Mouse (Mus musculus): ENCODE measurements around the gene Triobp. TPM values are rescaled to one million over a fixed set of nuclear protein-coding genes. Genes with fewer than 3 reads are reported as not detected.

Triobp gene
- polyA plus RNA-seq, 1 experiment from 2014 or later: 44.9 TPM

- Histone ChIP-seq H3K4me2 (peak overlapping the region; percentile 97), H3K4me3 (peak overlapping the region; percentile 65), H3K9ac (peak overlapping the region; percentile 64), H3K27me3 (no peaks in the 10 kb centered on the region), H3K4me1 (peaks cover 33% of the 10 kb centered on the region), H3K9me3 (no peaks in the 10 kb centered on the region), H3K36me3 (peaks cover 28% of the 10 kb centered on the region), H3K27ac (peak overlapping the region; percentile 87)
- ATAC-seq (ENCODE audit: borderline replicate concordance, extremely low read depth, low FRiP score, low TSS enrichment): peak; percentile 71
- WGBS: under 1% methylated on average over 86 of the region's 87 CpGs
Measured at GRCm38 (mm10) chr15:78914091-78914822, 33.3 kb upstream of the Triobp start.

DNA sequence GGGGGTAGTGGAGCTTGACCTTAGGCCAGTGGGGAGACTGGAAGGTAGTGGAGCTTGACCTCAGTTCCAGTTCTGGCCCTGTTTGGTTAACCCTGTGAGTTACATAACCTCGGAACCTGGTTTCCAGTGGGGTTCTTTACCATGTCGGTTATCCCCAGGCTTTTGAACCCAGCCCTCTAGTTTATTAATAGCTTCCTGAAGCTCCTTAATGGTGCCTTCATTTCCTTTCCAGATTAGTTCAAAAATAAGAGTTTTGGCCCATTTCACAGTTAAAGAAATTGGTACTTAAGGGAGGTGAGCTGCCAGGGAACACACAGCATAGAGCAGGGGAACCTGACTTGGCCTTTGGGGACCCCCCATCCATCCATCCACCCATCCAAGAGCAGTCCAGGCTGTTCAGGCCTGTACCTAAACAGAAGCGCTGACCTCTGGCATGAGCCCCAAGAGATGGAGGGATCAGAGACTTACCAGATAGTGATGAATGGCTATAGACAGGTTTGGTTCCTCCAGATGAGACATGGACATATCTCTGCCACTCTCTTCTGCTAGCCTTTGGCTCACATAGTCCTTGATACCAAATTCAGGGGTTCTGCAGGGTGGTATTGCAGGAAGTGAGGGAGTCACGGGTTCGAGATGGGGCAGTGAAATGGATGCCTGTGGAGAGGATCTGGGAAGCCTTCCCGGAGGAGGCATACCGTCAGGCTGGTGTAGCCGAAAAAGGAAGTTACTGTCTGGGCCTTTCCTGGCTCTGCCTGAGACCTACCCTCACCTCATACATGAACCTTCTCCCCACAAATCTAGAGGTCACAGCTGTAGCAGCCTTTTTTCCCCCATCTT lies 32.5 kb upstream of the Triobp start:
- Histone ChIP-seq H3K9ac (peak overlapping the region; percentile 64), H3K4me2 (peak overlapping the region; percentile 97), H3K27ac (no peak overlapping the region; the same call in 1 of the 2 replicates), H3K9me3 (no peaks in the 10 kb centered on the region), H3K36me3 (peaks cover 23% of the 10 kb centered on the region), H3K4me3 (peak overlapping the region; percentile 65), H3K4me1 (peaks cover 33% of the 10 kb centered on the region), H3K27me3 (no peaks in the 10 kb centered on the region)
- no peak for ATAC-seq (ENCODE audit: borderline replicate concordance, extremely low read depth, low FRiP score, low TSS enrichment)
- 41% methylated on average over 8 of the region's 8 CpGs for WGBS

- WGBS: 3% methylated on average over 8 of the region's 8 CpGs
- peaks cover 33% of the 10 kb centered on the region for H3K4me1 ChIP-seq
- no peak overlapping the region for H3K9ac ChIP-seq
- H3K36me3 ChIP-seq: peaks cover 18% of the 10 kb centered on the region; the same call in 1 of the 2 replicates
- H3K27me3 ChIP-seq: no peaks in the 10 kb centered on the region
- H3K27ac ChIP-seq: no peak overlapping the region
- H3K9me3 ChIP-seq: no peaks in the 10 kb centered on the region
- peak overlapping the region; percentile 97 for H3K4me2 ChIP-seq
- peak; percentile 7; the same call in 1 of the 2 replicates for ATAC-seq (ENCODE audit: borderline replicate concordance, extremely low read depth, low FRiP score, low TSS enrichment)
- H3K4me3 ChIP-seq: peak overlapping the region; percentile 21; the same call in 1 of the 2 replicates
Measured at GRCm38 (mm10) chr15:78915660-78916017, 31.9 kb upstream of the Triobp start.

DNA sequence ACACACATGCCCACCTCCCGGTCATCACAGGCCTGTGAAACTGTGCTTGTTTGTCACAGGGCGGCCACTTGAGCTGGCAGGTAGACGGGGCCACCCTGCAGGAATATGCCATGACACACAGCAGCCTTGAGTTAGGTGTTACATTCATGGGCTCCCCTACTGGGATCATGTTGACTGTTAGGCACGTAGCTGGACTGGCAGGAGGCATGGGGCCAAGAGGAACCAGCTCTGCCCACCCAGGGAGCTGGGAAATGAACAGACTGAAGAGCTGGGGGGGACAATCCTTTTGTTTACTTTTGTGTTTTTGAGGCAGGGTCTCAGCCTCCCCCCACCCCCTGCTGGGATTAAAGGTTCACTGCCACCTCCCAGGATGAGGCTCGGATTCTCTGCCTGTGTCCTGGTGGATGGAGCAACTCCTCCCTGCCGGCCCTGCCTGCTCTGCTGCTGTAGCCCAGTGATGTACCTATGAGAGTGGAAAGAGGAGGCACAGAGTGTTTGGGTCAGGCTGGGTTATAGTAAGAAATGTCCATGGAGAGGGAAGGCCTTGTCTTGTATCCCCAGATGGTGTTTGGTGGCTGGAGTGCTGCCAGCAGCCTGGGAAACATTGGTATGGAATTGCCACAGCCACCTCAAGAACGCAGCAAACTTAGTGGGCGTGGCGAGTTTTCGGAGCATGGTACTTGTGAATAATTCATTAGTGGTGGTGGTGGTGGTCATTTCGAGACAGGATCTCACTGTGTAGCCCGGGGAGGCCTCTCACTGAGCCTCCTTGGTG lies 31.3 kb upstream of the Triobp start:
- no peak overlapping the region for H3K27ac ChIP-seq
- WGBS: 57% methylated on average over 12 of the region's 12 CpGs
- H3K4me1 ChIP-seq: peaks cover 33% of the 10 kb centered on the region
- H3K9me3 ChIP-seq: no peaks in the 10 kb centered on the region
- peak overlapping the region; percentile 25 for H3K9ac ChIP-seq
- peak overlapping the region; percentile 97 for H3K4me2 ChIP-seq
- H3K27me3 ChIP-seq: no peaks in the 10 kb centered on the region
- ATAC-seq (ENCODE audit: borderline replicate concordance, extremely low read depth, low FRiP score, low TSS enrichment): no peak
- H3K36me3 ChIP-seq: peaks cover 17% of the 10 kb centered on the region; the same call in 1 of the 2 replicates
- H3K4me3 ChIP-seq: peak overlapping the region; percentile 21; the same call in 1 of the 2 replicates

DNA sequence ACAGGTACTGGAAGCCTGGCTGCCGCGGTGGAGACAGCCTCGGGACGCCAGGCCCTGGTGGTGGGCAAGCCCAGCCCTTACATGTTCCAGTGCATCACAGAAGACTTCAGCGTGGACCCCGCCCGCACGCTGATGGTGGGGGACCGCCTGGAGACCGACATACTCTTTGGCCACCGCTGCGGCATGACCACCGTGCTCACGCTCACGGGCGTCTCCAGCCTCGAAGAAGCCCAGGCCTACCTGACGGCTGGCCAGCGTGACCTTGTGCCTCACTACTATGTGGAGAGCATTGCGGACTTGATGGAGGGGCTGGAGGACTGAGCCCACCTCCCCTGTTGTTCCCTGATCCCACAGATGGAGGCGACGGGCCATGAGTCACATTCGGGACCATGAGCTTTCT lies 29.4 kb upstream of the Triobp start:
- ATAC-seq (ENCODE audit: borderline replicate concordance, extremely low read depth, low FRiP score, low TSS enrichment): no peak
- H3K27ac ChIP-seq: no peak overlapping the region
- H3K27me3 ChIP-seq: no peaks in the 10 kb centered on the region
- H3K9ac ChIP-seq: no peak overlapping the region
- no peak overlapping the region for H3K4me2 ChIP-seq
- peaks cover 12% of the 10 kb centered on the region; the same call in 1 of the 2 replicates for H3K36me3 ChIP-seq
- 89% methylated on average over 23 of the region's 23 CpGs for WGBS
- H3K9me3 ChIP-seq: no peaks in the 10 kb centered on the region
- no peak overlapping the region for H3K4me3 ChIP-seq
- H3K4me1 ChIP-seq: peaks cover 31% of the 10 kb centered on the region

GRCm38 (mm10) chr15:78919914-78920313 lies 27.6 kb upstream of the Triobp start:
- Histone ChIP-seq H3K27me3 (no peaks in the 10 kb centered on the region), H3K4me1 (peaks cover 21% of the 10 kb centered on the region), H3K4me2 (no peak overlapping the region), H3K9me3 (no peaks in the 10 kb centered on the region), H3K9ac (no peak overlapping the region), H3K36me3 (peaks cover 12% of the 10 kb centered on the region; the same call in 1 of the 2 replicates), H3K27ac (no peak overlapping the region), H3K4me3 (no peak overlapping the region)
- 57% methylated on average over 12 of the region's 12 CpGs for WGBS
- no peak for ATAC-seq (ENCODE audit: borderline replicate concordance, extremely low read depth, low FRiP score, low TSS enrichment)

DNA sequence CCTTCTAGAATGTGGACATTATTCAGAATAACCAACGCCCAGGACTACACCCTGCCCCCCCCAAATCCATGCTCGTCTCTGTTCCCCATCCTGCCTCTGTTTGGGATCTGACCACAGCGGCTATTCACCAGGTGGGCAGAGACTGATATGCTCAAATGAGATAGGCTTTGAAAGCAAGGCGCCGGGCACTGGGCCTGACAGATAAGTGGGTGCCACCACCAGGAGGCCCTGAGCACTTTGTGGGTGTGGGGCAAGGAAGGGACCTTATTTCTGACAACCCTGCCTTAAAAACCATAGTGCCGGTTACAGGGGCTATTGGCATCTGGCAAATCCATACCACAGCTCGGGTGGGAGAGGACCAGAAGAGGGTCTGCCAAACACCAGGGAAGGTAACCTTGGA lies 24.8 kb upstream of the Triobp start:
- H3K9ac ChIP-seq: no peak overlapping the region
- H3K4me3 ChIP-seq: no peak overlapping the region
- ATAC-seq (ENCODE audit: borderline replicate concordance, extremely low read depth, low FRiP score, low TSS enrichment): no peak
- H3K36me3 ChIP-seq: peaks cover 12% of the 10 kb centered on the region; the same call in 1 of the 2 replicates
- no peaks in the 10 kb centered on the region for H3K27me3 ChIP-seq
- H3K4me2 ChIP-seq: no peak overlapping the region
- no peak overlapping the region for H3K27ac ChIP-seq
- H3K9me3 ChIP-seq: no peaks in the 10 kb centered on the region
- peaks cover 29% of the 10 kb centered on the region for H3K4me1 ChIP-seq
- 81% methylated on average over 7 of the region's 7 CpGs for WGBS

DNA sequence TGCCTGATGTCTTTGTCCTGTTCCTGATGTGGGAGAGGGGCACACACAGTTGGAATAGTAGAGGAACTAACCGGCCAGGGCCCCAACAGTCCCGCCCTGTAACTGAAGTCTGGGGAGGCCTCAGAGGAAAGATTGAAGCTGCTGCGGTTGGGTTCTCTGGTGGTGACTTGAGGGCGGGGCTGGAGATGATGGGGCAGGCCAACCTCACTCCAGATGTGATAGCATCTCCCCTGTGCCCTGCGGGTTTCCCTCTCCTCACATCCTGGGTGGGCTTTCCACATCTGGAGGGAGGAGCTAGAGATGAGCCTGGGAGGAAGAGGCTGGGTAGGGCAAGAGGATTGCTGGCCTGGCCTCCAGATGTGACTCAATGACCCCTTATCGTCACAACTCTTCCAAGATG lies 23.9 kb upstream of the Triobp start:
- peaks cover 33% of the 10 kb centered on the region for H3K4me1 ChIP-seq
- H3K4me2 ChIP-seq: no peak overlapping the region
- WGBS: 69% methylated on average over 6 of the region's 6 CpGs
- peaks cover 8% of the 10 kb centered on the region; the same call in 1 of the 2 replicates for H3K36me3 ChIP-seq
- H3K27ac ChIP-seq: no peak overlapping the region
- H3K9ac ChIP-seq: no peak overlapping the region
- H3K9me3 ChIP-seq: no peaks in the 10 kb centered on the region
- ATAC-seq (ENCODE audit: borderline replicate concordance, extremely low read depth, low FRiP score, low TSS enrichment): no peak
- H3K4me3 ChIP-seq: no peak overlapping the region
- no peaks in the 10 kb centered on the region for H3K27me3 ChIP-seq

DNA sequence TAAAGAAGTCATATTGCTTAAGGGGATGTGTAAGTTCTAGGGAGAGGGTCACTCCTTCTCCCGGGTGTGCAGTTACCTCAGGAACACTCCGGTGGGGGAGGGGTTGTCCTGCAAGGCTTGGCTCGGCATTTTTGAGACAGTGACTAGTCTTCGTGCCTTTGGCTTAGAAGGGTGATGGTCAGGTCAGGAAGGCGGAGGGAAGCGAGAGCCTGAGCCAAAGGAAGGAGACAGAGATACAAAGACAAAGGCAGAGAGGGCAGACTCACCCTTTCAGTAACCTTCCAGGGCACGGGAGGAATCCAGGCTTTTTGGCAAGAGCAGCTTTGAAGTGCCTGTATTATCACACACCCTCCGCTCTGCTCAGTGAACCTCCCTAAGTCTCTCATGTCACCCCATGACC lies 22.4 kb upstream of the Triobp start:
- H3K9me3 ChIP-seq: no peaks in the 10 kb centered on the region
- H3K4me2 ChIP-seq: no peak overlapping the region
- H3K36me3 ChIP-seq: no peaks in the 10 kb centered on the region; the same call in 1 of the 2 replicates
- H3K27me3 ChIP-seq: no peaks in the 10 kb centered on the region
- H3K9ac ChIP-seq: no peak overlapping the region
- peak overlapping the region; percentile 95 for H3K27ac ChIP-seq
- peaks cover 34% of the 10 kb centered on the region for H3K4me1 ChIP-seq
- WGBS: 28% methylated on average over 8 of the region's 8 CpGs
- H3K4me3 ChIP-seq: no peak overlapping the region
- no peak for ATAC-seq (ENCODE audit: borderline replicate concordance, extremely low read depth, low FRiP score, low TSS enrichment)

DNA sequence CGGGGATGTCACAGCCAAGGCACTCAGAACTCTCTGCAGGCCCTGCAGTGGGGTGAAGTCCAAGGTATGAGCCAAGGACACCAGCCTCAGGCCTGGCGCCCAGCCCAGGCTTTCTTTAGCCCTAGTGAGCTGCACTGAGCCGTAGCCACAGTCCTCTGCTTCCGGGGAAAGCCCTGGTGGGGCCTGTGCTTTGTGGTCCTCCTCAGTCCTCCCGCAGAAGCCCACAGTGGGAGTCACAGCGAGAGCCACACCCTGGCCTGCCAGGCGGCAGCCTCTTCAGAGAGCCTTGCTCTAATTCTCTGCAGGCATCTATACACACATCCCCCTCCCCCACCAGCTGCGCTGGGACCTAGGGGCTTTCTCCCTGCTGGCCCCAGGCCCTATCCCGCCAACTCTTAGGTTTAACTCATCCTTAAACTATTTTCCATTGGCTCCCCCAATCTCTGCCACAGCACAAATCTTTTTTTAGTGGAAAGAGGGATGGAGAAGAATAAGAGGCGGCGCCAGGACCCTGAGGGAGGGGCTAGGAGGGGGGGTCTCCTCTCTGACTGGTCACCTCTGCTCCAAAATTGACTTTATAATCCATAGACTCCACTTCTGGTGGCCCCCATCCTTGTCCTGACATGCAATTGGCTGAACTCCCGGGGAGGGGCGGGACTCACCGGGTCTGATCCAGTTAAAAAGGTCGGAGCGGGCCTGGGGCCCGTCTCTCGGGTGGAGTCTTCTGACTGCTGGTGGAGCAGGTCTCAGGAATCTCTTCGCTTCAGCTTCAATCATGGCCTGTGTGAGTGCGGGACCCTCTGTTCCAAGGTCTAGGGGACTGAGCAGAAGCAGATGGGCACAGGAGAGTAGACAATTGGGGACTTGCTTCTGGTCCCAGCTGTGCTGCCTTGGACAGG lies 21.3 kb upstream of the Triobp start, which contains the start of gene Lgals1:
Gene Lgals1, plus strand, starts transcription at position 705 of the 899 bp plus-strand sequence.
- 3% methylated on average over 20 of the region's 20 CpGs for WGBS

More for the DNA sequence above, 21.3 kb upstream of the Triobp start, which contains the start of gene Lgals1:
- peak; percentile 82 for ATAC-seq (ENCODE audit: borderline replicate concordance, extremely low read depth, low FRiP score, low TSS enrichment)
- Histone ChIP-seq H3K4me2 (peak within 1 kb of the TSS; percentile 64), H3K9ac (peak within 1 kb of the TSS; percentile 39), H3K27ac (peak within 1 kb of the TSS; percentile 95), H3K27me3 (no peaks in the 10 kb centered on the region), H3K9me3 (no peaks in the 10 kb centered on the region), H3K4me3 (peak within 1 kb of the TSS; percentile 49), H3K4me1 (peaks cover 34% of the 10 kb centered on the region), H3K36me3 (no peaks in the 10 kb centered on the region; the same call in 1 of the 2 replicates)

Data from lung, embryonic 15.5 days (tissue).